Mouse (Mus musculus) forebrain, embryonic 11.5 days (tissue): ENCODE data around the gene Lrig2. TPM values are rescaled to one million over a fixed set of nuclear protein-coding genes. Genes with fewer than 3 reads are reported as not detected.

Source experiments
- ATAC-seq: fragments of 200-750 bp; cut with Nextera tagmentation; replicated peaks from 2 replicates; pipeline ENCODE4 v1.8.0; 2017; ENCODE audit warnings: moderate TSS enrichment; ENCODE audit not compliant: low FRiP score
- DNase-seq: peaks from one replicate; pipeline ENCODE4 v3.0.0-alpha.2; 2017; ENCODE audit warnings: low spot score
- H3K27ac ChIP-seq: fragments of 300-500 bp; sonication (generic); 2 replicates; pipeline ENCODE4 v1.5.1; 2014; ENCODE audit warnings: low read depth, low read length
- H3K27me3 ChIP-seq: fragments of 300-500 bp; sonication (generic); 2 replicates; pipeline ENCODE4 v1.6.1; 2014; ENCODE audit warnings: mild to moderate bottlenecking, low read length, mixed read lengths; ENCODE audit not compliant: control insufficient read depth, insufficient read depth
- H3K36me3 ChIP-seq: fragments of 300-500 bp; sonication (generic); 2 replicates; pipeline ENCODE4 v1.6.1; 2014; ENCODE audit warnings: mild to moderate bottlenecking, low read length, moderate library complexity, mixed read lengths; ENCODE audit not compliant: control insufficient read depth, insufficient read depth
- H3K4me1 ChIP-seq: fragments of 300-500 bp; sonication (generic); replicated peaks from 2 replicates; pipeline ENCODE4 v1.6.1; 2014; ENCODE audit warnings: low read length, mixed read lengths; ENCODE audit not compliant: control insufficient read depth, insufficient read depth
- H3K4me2 ChIP-seq: fragments of 300-500 bp; sonication (generic); 2 replicates; pipeline ENCODE4 v1.6.1; 2014; ENCODE audit warnings: low read depth, mild to moderate bottlenecking, low read length, moderate library complexity, mixed read lengths; ENCODE audit not compliant: severe bottlenecking
- H3K4me3 ChIP-seq: fragments of 300-500 bp; sonication (generic); 2 replicates; pipeline ENCODE4 v1.5.1; 2014; ENCODE audit warnings: low read depth, low read length
- H3K9ac ChIP-seq: fragments of 300-500 bp; sonication (generic); 2 replicates; pipeline ENCODE4 v1.6.1; 2014; ENCODE audit warnings: low read length
- H3K9me3 ChIP-seq: fragments of 300-500 bp; sonication (generic); 2 replicates; pipeline ENCODE4 v1.6.1; 2016; ENCODE audit warnings: low read length, mixed read lengths; ENCODE audit not compliant: control insufficient read depth
- WGBS: fragments of 180-500 bp; shearing (Covaris S2); extraction: QIAGEN DNeasy Blood & Tissue Kit; methylation state at CpG from one replicate; pipeline ENCODE4 v1.1.7; 2014; 5-methylcytosine and 5-hydroxymethylcytosine counted together
- polyA plus RNA-seq: library from polyadenylated mRNA; unstranded; fragments of >200 nt; fragmentation: Nextera tagmentation; extraction: Ambion mirVana; gene quantifications from 2 replicates; pipeline ENCODE4 v1.2.1, GENCODE M21; 2014

Gene Lrig2
- polyA plus RNA-seq, 1 experiment from 2014 or later, result 23.5 TPM

- ATAC-seq (no peak), DNase-seq (no peak)
- Histone ChIP-seq H3K27me3 (no peaks in the 10 kb centered on the region), H3K27ac (no peak overlapping the region), H3K4me1 (no peaks in the 10 kb centered on the region), H3K4me3 (no peak overlapping the region), H3K9ac (no peak overlapping the region), H3K36me3 (no peaks in the 10 kb centered on the region), H3K9me3 (no peaks in the 10 kb centered on the region), H3K4me2 (no peak overlapping the region)
- WGBS, result 78% methylated on average over 10 of the region's 10 CpGs
These were observed 121.6 kb downstream of the Lrig2 start for GRCm38 (mm10) chr3:104390072-104390471.

- no peak for DNase-seq
- Histone ChIP-seq H3K4me1 (no peaks in the 10 kb centered on the region), H3K27me3 (no peaks in the 10 kb centered on the region), H3K9me3 (no peaks in the 10 kb centered on the region), H3K4me2 (no peak overlapping the region), H3K9ac (no peak overlapping the region), H3K27ac (no peak overlapping the region), H3K36me3 (no peaks in the 10 kb centered on the region), H3K4me3 (no peak overlapping the region)
- 88% methylated on average over 2 of the region's 2 CpGs for WGBS
- no peak for ATAC-seq
These were observed 122.3 kb downstream of the Lrig2 start for GRCm38 (mm10) chr3:104389449-104389848.

- no peak for ATAC-seq
- Histone ChIP-seq H3K9ac (no peak overlapping the region), H3K4me3 (no peak overlapping the region), H3K36me3 (no peaks in the 10 kb centered on the region), H3K27ac (no peak overlapping the region), H3K27me3 (no peaks in the 10 kb centered on the region), H3K4me2 (no peak overlapping the region), H3K4me1 (no peaks in the 10 kb centered on the region), H3K9me3 (no peaks in the 10 kb centered on the region)
- DNase-seq, result no peak
- 91% methylated on average over 8 of the region's 8 CpGs for WGBS
These were observed 126.1 kb downstream of the Lrig2 start for GRCm38 (mm10) chr3:104385587-104385986.

GRCm38 (mm10) chr3:104383681-104384341 lies 127.9 kb downstream of the Lrig2 start:
- H3K4me1 ChIP-seq, result no peaks in the 10 kb centered on the region
- no peaks in the 10 kb centered on the region for H3K36me3 ChIP-seq
- no peak overlapping the region for H3K4me3 ChIP-seq
- H3K27me3 ChIP-seq, result no peaks in the 10 kb centered on the region
- no peak overlapping the region for H3K4me2 ChIP-seq
- no peak for DNase-seq
- 74% methylated on average over 9 of the region's 9 CpGs for WGBS
- no peak overlapping the region for H3K9ac ChIP-seq
- no peak for ATAC-seq
- no peaks in the 10 kb centered on the region for H3K9me3 ChIP-seq
- no peak overlapping the region for H3K27ac ChIP-seq

DNA sequence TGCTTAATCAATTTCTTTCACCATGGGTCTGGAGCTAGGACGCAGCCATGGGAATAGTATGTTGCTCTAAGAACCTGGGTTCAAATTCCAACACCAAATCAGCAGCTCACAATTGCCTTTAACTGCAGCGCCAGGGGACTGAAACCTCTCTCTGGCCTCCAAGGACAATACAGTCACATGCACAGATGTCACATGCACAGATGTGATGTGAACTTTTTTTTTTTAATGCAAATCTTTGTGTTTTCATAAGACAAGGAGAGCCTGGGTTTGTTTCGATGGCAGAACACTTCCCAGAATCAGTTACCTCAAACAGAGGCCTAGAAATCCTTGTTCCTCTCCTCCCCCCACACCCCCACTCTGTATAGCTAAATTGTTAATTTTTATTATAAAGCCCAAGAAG lies 133.5 kb downstream of the Lrig2 start:
- H3K36me3 ChIP-seq, result no peaks in the 10 kb centered on the region
- DNase-seq (no peak), ATAC-seq (no peak)
- H3K27ac ChIP-seq, result no peak overlapping the region
- WGBS, result 83% methylated on average over 3 of the region's 3 CpGs
- no peak overlapping the region for H3K4me3 ChIP-seq
- no peak overlapping the region for H3K9ac ChIP-seq
- H3K9me3 ChIP-seq, result no peaks in the 10 kb centered on the region
- H3K27me3 ChIP-seq, result no peaks in the 10 kb centered on the region
- no peaks in the 10 kb centered on the region for H3K4me1 ChIP-seq
- H3K4me2 ChIP-seq, result no peak overlapping the region

GRCm38 (mm10) chr3:104373907-104374306 lies 137.8 kb downstream of the Lrig2 start:
- H3K36me3 ChIP-seq, result no peaks in the 10 kb centered on the region
- WGBS, result 79% methylated on average over 8 of the region's 8 CpGs
- no peaks in the 10 kb centered on the region for H3K4me1 ChIP-seq
- ATAC-seq (no peak), DNase-seq (no peak)
- H3K4me3 ChIP-seq, result no peak overlapping the region
- no peaks in the 10 kb centered on the region for H3K9me3 ChIP-seq
- no peak overlapping the region for H3K27ac ChIP-seq
- H3K9ac ChIP-seq, result no peak overlapping the region
- H3K27me3 ChIP-seq, result no peaks in the 10 kb centered on the region
- H3K4me2 ChIP-seq, result no peak overlapping the region

DNA sequence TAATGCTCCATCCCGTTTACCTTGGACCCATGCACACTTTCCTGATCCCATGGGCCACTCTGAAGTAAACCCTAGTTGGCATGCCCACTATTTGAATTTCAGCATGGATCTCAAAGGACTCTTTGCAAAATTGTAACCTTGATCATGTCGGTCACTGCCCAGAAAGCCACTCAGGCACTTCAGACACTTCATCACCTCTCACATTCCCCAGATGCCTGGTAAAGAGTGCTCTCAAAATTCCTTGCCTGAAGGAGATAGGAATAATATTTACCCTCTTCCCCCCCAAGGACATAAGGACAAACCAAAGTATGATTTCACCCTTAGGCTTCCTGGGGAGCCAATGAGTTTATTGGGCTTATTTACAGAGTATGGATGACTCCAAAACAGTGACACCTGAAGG lies 139.3 kb downstream of the Lrig2 start:
- Histone ChIP-seq H3K9ac (no peak overlapping the region), H3K4me1 (no peaks in the 10 kb centered on the region), H3K4me3 (no peak overlapping the region), H3K4me2 (no peak overlapping the region), H3K27ac (no peak overlapping the region), H3K27me3 (no peaks in the 10 kb centered on the region), H3K9me3 (no peaks in the 10 kb centered on the region), H3K36me3 (no peaks in the 10 kb centered on the region)
- ATAC-seq (no peak), DNase-seq (no peak)
- 94% methylated on average over 2 of the region's 2 CpGs for WGBS

DNA sequence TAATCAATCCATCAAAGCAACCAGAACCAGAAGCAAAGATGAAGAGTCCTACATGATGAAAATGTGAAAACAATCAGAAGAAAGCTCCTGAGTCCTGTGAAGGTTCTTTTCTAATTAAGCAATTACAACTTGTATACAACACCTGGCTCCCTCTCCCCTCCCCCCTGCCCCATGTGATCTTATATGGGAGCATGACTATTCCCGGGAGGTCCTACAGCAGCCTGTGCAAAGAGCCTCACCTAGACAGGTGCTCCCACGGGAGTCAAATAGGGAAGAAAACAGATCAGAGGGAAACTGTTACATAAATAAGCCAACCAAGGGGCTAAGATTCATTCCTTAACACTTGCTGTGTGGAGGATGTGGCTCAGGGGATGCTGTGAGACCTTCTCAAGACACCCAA lies 143.8 kb downstream of the Lrig2 start:
- no peak overlapping the region for H3K4me3 ChIP-seq

DNA sequence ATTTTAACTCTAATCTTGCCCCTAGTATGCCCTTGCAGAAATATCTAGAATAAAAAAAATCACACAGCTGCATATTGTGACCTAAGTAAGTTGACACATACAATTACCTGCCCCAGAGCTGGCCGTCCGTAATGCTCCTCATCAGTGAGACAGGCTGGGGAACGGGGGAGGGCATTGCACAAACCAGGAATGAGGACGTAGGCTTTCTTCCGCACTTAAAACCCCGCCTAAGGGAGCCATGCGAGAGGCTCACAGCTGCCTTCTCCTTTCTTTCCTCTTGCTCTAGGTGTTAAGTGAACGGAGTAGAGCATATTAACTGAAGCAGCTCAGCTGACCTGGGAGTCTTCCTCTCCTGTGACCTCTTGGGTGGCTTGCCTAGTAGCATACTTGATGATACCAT lies 149.9 kb downstream of the Lrig2 start:
- ATAC-seq, result no peak
- 81% methylated on average over 8 of the region's 8 CpGs for WGBS

More for the DNA sequence above, 143.8 kb downstream of the Lrig2 start:
- Histone ChIP-seq H3K9me3 (no peaks in the 10 kb centered on the region), H3K27me3 (no peaks in the 10 kb centered on the region), H3K4me2 (no peak overlapping the region), H3K9ac (no peak overlapping the region), H3K4me1 (no peaks in the 10 kb centered on the region), H3K36me3 (no peaks in the 10 kb centered on the region), H3K27ac (no peak overlapping the region)
- WGBS, result 84% methylated on average over 2 of the region's 2 CpGs
- no peak for ATAC-seq
- no peak for DNase-seq

More for the DNA sequence above, 149.9 kb downstream of the Lrig2 start:
- no peak overlapping the region for H3K4me2 ChIP-seq
- H3K27me3 ChIP-seq, result no peaks in the 10 kb centered on the region
- no peaks in the 10 kb centered on the region for H3K9me3 ChIP-seq
- H3K36me3 ChIP-seq, result no peaks in the 10 kb centered on the region
- DNase-seq, result no peak
- H3K4me1 ChIP-seq, result no peaks in the 10 kb centered on the region
- no peak overlapping the region for H3K4me3 ChIP-seq
- no peak overlapping the region for H3K27ac ChIP-seq
- H3K9ac ChIP-seq, result no peak overlapping the region
